Mouse (Mus musculus) frontal cortex, postnatal 36 days (tissue): ENCODE measurements at regions not wholly inside any gene's neighbourhood (a gene's known extent, or its start where the extent isn't known, plus 50 kb on each side); places are given as distances from the start of the nearest gene placed in this dataset.

ENCODE experiments used
- DNase-seq, 2 experiments: peaks; one replicate each; pipeline ENCODE4 v3.0.0; 2022; ENCODE audit warnings: low spot score in 2 of 2

- DNase-seq = no peak
Observed at GRCm38 (mm10) chr9:69662394-69662793, 98.3 kb downstream of the Foxb1 start.

GRCm38 (mm10) chr9:69658276-69658675 lies 102.5 kb downstream of the Foxb1 start:
- DNase-seq = no peak

- no peak for DNase-seq
Observed at GRCm38 (mm10) chr9:69656053-69656452, 104.7 kb downstream of the Foxb1 start.

GRCm38 (mm10) chr9:69652106-69652505 lies 108.6 kb downstream of the Foxb1 start:
- DNase-seq = no peak

- DNase-seq = no peak
Observed at GRCm38 (mm10) chr9:69651608-69652007, 109.1 kb downstream of the Foxb1 start.

- no peak for DNase-seq
Observed at GRCm38 (mm10) chr9:69642591-69642990, 118.1 kb downstream of the Foxb1 start.

GRCm38 (mm10) chr9:69623312-69623711 lies 137.4 kb downstream of the Foxb1 start:
- peak; percentile 53 for DNase-seq

GRCm38 (mm10) chr9:69621006-69621405 lies 139.7 kb downstream of the Foxb1 start:
- DNase-seq = no peak

GRCm38 (mm10) chr9:69617328-69617727 lies 143.4 kb downstream of the Foxb1 start:
- no peak for DNase-seq

- DNase-seq = no peak
Observed at GRCm38 (mm10) chr9:69597472-69597871, 144.1 kb downstream of the Anxa2 start.

- DNase-seq = no peak
Observed at GRCm38 (mm10) chr9:69592329-69593062, 139.1 kb downstream of the Anxa2 start.

- DNase-seq = no peak
Observed at GRCm38 (mm10) chr9:69588846-69589245, 135.4 kb downstream of the Anxa2 start.

- no peak for DNase-seq
Observed at GRCm38 (mm10) chr9:69587096-69587495, 133.7 kb downstream of the Anxa2 start.

GRCm38 (mm10) chr9:69581236-69581635 lies 127.8 kb downstream of the Anxa2 start:
- DNase-seq = no peak

GRCm38 (mm10) chr9:69577661-69578405 lies 124.4 kb downstream of the Anxa2 start:
- no peak for DNase-seq

GRCm38 (mm10) chr9:69575386-69575785 lies 122.0 kb downstream of the Anxa2 start:
- DNase-seq = no peak

GRCm38 (mm10) chr9:69568631-69569230 lies 115.3 kb downstream of the Anxa2 start:
- peak; percentile 7 to 38 for DNase-seq

- no peak for DNase-seq
Observed at GRCm38 (mm10) chr9:69568222-69568621, 114.8 kb downstream of the Anxa2 start.

GRCm38 (mm10) chr9:69566996-69567395 lies 113.6 kb downstream of the Anxa2 start:
- DNase-seq = no peak

- DNase-seq = no peak
Observed at GRCm38 (mm10) chr9:69543241-69543640, 89.8 kb downstream of the Anxa2 start.
